Mouse (Mus musculus): ENCODE measurements around the gene Olfr370.

- no peak for TF ChIP-seq ZNF384 (IDR thresholded peaks at IDR 0.05; ENCODE audit: low read depth, low read length)
- no peak for TF ChIP-seq MAFK (IDR thresholded peaks at IDR 0.05; ENCODE audit: insufficient read depth, low read depth, low read length)
- no peak for TF ChIP-seq HCFC1 (IDR thresholded peaks at IDR 0.05; ENCODE audit: borderline replicate concordance, insufficient read depth, low read length)
- TF ChIP-seq ZC3H11A (IDR thresholded peaks at IDR 0.05; ENCODE audit: borderline replicate concordance, low read depth, low read length), result no peak
- TF ChIP-seq CHD2 (IDR thresholded peaks at IDR 0.05; ENCODE audit: low read depth, low read length), result no peak
These were observed 42.8 kb downstream of the Olfr370 start for GRCm38 (mm10) chr8:83578131-83579055.
